Mouse (Mus musculus) small intestine, adult 2 months (tissue): ENCODE results near the gene Tmeff1.

Experiments used
- CTCF ChIP-seq: fragments of 200-500 bp; IDR thresholded peaks from 2 replicates; pipeline ENCODE4 v1.5.1; 2012; ENCODE audit warnings: low read depth, mild to moderate bottlenecking, control low read depth, inconsistent platforms, low read length, moderate library complexity, mixed read lengths; ENCODE audit not compliant: insufficient replicate concordance, insufficient read length; ENCODE audit errors: extremely low read depth
- POLR2A ChIP-seq: fragments of 200-500 bp; IDR thresholded peaks from 2 replicates; pipeline ENCODE4 v1.6.1; 2012; ENCODE audit warnings: low read depth, mild to moderate bottlenecking, control low read depth, inconsistent platforms, low read length, moderate library complexity

- TF ChIP-seq POLR2A (no peak), CTCF (no peak)
These were observed 71.6 kb downstream of the Tmeff1 start for GRCm38 (mm10) chr4:48656530-48656929.
